Mouse (Mus musculus): ENCODE measurements around the gene Slc9a3. TPM values are rescaled to one million over a fixed set of nuclear protein-coding genes. Genes with fewer than 3 reads are reported as not detected.

Slc9a3 gene
- polyA plus RNA-seq, 1 experiment from 2014 or later, result not detected

GRCm38 (mm10) chr13:74104417-74104816 lies 16.8 kb upstream of the Slc9a3 start:
- no peaks in the 10 kb centered on the region for H3K36me3 ChIP-seq (ENCODE audit: control insufficient read depth, insufficient read depth, low read length)
- 68% methylated on average over 7 of the region's 7 CpGs for WGBS
- H3K4me3 ChIP-seq (ENCODE audit: low read length), result no peak overlapping the region
- no peak for ATAC-seq (ENCODE audit: low read depth)
- no peaks in the 10 kb centered on the region for H3K9me3 ChIP-seq (ENCODE audit: control insufficient read depth, low read length)
- no peak overlapping the region for H3K4me2 ChIP-seq (ENCODE audit: low read depth, low read length)
- H3K27ac ChIP-seq (ENCODE audit: low read length), result no peak overlapping the region
- no peak overlapping the region for H3K9ac ChIP-seq (ENCODE audit: low read length)
- H3K4me1 ChIP-seq (replicated peaks; ENCODE audit: control insufficient read depth, insufficient read depth, low read length), result no peaks in the 10 kb centered on the region
- no peaks in the 10 kb centered on the region for H3K27me3 ChIP-seq (ENCODE audit: control insufficient read depth, insufficient read depth, low read depth, low read length)

GRCm38 (mm10) chr13:74107410-74107809 lies 13.8 kb upstream of the Slc9a3 start:
- no peaks in the 10 kb centered on the region for H3K4me1 ChIP-seq (replicated peaks; ENCODE audit: control insufficient read depth, insufficient read depth, low read length)
- peaks cover 3% of the 10 kb centered on the region; the same call in 1 of the 2 replicates for H3K9me3 ChIP-seq (ENCODE audit: control insufficient read depth, low read length)
- no peak overlapping the region for H3K4me2 ChIP-seq (ENCODE audit: low read depth, low read length)
- 83% methylated on average over 2 of the region's 2 CpGs for WGBS
- no peak overlapping the region for H3K27ac ChIP-seq (ENCODE audit: low read length)
- no peak for ATAC-seq (ENCODE audit: low read depth)
- no peak overlapping the region for H3K4me3 ChIP-seq (ENCODE audit: low read length)
- no peak overlapping the region for H3K9ac ChIP-seq (ENCODE audit: low read length)
- no peaks in the 10 kb centered on the region for H3K36me3 ChIP-seq (ENCODE audit: control insufficient read depth, insufficient read depth, low read length)
- H3K27me3 ChIP-seq (ENCODE audit: control insufficient read depth, insufficient read depth, low read depth, low read length), result no peaks in the 10 kb centered on the region

GRCm38 (mm10) chr13:74112593-74112992 lies 8.7 kb upstream of the Slc9a3 start:
- Histone ChIP-seq H3K4me2 (ENCODE audit: low read depth, low read length) (no peak overlapping the region), H3K4me3 (ENCODE audit: low read length) (no peak overlapping the region), H3K27ac (ENCODE audit: low read length) (no peak overlapping the region), H3K36me3 (ENCODE audit: control insufficient read depth, insufficient read depth, low read length) (no peaks in the 10 kb centered on the region), H3K27me3 (ENCODE audit: control insufficient read depth, insufficient read depth, low read depth, low read length) (no peaks in the 10 kb centered on the region), H3K9ac (ENCODE audit: low read length) (no peak overlapping the region), H3K9me3 (ENCODE audit: control insufficient read depth, low read length) (peaks cover 3% of the 10 kb centered on the region; the same call in 1 of the 2 replicates), H3K4me1 (replicated peaks; ENCODE audit: control insufficient read depth, insufficient read depth, low read length) (no peaks in the 10 kb centered on the region)
- 79% methylated on average over 4 of the region's 4 CpGs for WGBS
- ATAC-seq (ENCODE audit: low read depth), result no peak

DNA sequence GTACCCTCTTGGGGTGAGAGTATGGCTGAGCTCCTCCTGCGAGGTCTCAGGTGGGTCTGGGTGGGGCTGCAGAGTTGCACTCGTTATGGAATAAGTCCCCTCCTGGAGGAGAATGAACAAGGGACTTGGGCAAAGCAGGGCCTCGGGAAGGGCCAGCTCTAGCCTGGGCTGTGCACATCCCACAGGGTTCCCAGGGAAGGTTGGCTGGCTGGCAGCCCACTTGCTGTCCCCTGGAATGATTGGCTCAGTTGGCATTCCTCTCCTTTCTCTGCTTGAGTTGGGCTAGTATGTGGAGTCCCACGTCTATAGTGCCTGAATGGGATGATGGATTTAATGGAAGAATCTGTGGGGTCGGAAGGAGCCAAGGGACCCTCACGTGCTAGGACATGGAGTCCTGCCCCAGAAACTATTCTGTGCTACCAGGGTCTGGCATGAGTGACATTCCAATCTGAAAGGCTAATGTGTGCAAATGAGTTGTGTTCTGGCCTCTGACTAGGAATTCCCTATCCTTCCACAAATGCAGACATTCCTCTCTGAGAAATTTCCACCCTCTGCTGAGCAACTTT lies 7.5 kb upstream of the Slc9a3 start:
- no peak overlapping the region for H3K4me3 ChIP-seq (ENCODE audit: low read length)
- H3K27ac ChIP-seq (ENCODE audit: low read length), result no peak overlapping the region
- no peak overlapping the region for H3K4me2 ChIP-seq (ENCODE audit: low read depth, low read length)
- H3K9me3 ChIP-seq (ENCODE audit: control insufficient read depth, low read length), result peaks cover 3% of the 10 kb centered on the region; the same call in 1 of the 2 replicates
- no peaks in the 10 kb centered on the region for H3K36me3 ChIP-seq (ENCODE audit: control insufficient read depth, insufficient read depth, low read length)
- H3K4me1 ChIP-seq (replicated peaks; ENCODE audit: control insufficient read depth, insufficient read depth, low read length), result no peaks in the 10 kb centered on the region
- no peak for ATAC-seq (ENCODE audit: low read depth)
- H3K9ac ChIP-seq (ENCODE audit: low read length), result no peak overlapping the region
- H3K27me3 ChIP-seq (ENCODE audit: control insufficient read depth, insufficient read depth, low read depth, low read length), result no peaks in the 10 kb centered on the region
- WGBS, result 57% methylated on average over 6 of the region's 6 CpGs

- Histone ChIP-seq H3K4me1 (replicated peaks; ENCODE audit: control insufficient read depth, insufficient read depth, low read length) (no peaks in the 10 kb centered on the region), H3K36me3 (ENCODE audit: control insufficient read depth, insufficient read depth, low read length) (no peaks in the 10 kb centered on the region), H3K9ac (ENCODE audit: low read length) (no peak overlapping the region), H3K9me3 (ENCODE audit: control insufficient read depth, low read length) (no peaks in the 10 kb centered on the region), H3K27ac (ENCODE audit: low read length) (no peak overlapping the region), H3K4me2 (ENCODE audit: low read depth, low read length) (no peak overlapping the region), H3K27me3 (ENCODE audit: control insufficient read depth, insufficient read depth, low read depth, low read length) (peaks cover 34% of the 10 kb centered on the region), H3K4me3 (ENCODE audit: low read length) (no peak overlapping the region)
- WGBS, result 34% methylated on average over 14 of the region's 14 CpGs
- no peak for ATAC-seq (ENCODE audit: low read depth)
Observed at GRCm38 (mm10) chr13:74121795-74122330, 606 bp downstream of the Slc9a3 start.

- H3K27ac ChIP-seq (ENCODE audit: low read length), result no peak overlapping the region
- H3K9ac ChIP-seq (ENCODE audit: low read length), result no peak overlapping the region
- WGBS, result 62% methylated on average over 3 of the region's 3 CpGs
- ATAC-seq (ENCODE audit: low read depth), result no peak
- H3K4me2 ChIP-seq (ENCODE audit: low read depth, low read length), result no peak overlapping the region
- no peak overlapping the region for H3K4me3 ChIP-seq (ENCODE audit: low read length)
- H3K36me3 ChIP-seq (ENCODE audit: control insufficient read depth, insufficient read depth, low read length), result no peaks in the 10 kb centered on the region
- no peaks in the 10 kb centered on the region for H3K4me1 ChIP-seq (replicated peaks; ENCODE audit: control insufficient read depth, insufficient read depth, low read length)
- no peaks in the 10 kb centered on the region for H3K9me3 ChIP-seq (ENCODE audit: control insufficient read depth, low read length)
- H3K27me3 ChIP-seq (ENCODE audit: control insufficient read depth, insufficient read depth, low read depth, low read length), result peaks cover 34% of the 10 kb centered on the region
Observed at GRCm38 (mm10) chr13:74122632-74123031, 1.4 kb downstream of the Slc9a3 start.

- ATAC-seq (ENCODE audit: low read depth), result no peak
- H3K27ac ChIP-seq (ENCODE audit: low read length), result no peak overlapping the region
- no peaks in the 10 kb centered on the region for H3K9me3 ChIP-seq (ENCODE audit: control insufficient read depth, low read length)
- peaks cover 7% of the 10 kb centered on the region; the same call in 1 of the 2 replicates for H3K27me3 ChIP-seq (ENCODE audit: control insufficient read depth, insufficient read depth, low read depth, low read length)
- H3K4me2 ChIP-seq (ENCODE audit: low read depth, low read length), result no peak overlapping the region
- 77% methylated on average over 7 of the region's 7 CpGs for WGBS
- H3K36me3 ChIP-seq (ENCODE audit: control insufficient read depth, insufficient read depth, low read length), result no peaks in the 10 kb centered on the region
- H3K9ac ChIP-seq (ENCODE audit: low read length), result no peak overlapping the region
- H3K4me3 ChIP-seq (ENCODE audit: low read length), result no peak overlapping the region
- no peaks in the 10 kb centered on the region for H3K4me1 ChIP-seq (replicated peaks; ENCODE audit: control insufficient read depth, insufficient read depth, low read length)
Observed at GRCm38 (mm10) chr13:74127571-74127970, 6.3 kb downstream of the Slc9a3 start.

DNA sequence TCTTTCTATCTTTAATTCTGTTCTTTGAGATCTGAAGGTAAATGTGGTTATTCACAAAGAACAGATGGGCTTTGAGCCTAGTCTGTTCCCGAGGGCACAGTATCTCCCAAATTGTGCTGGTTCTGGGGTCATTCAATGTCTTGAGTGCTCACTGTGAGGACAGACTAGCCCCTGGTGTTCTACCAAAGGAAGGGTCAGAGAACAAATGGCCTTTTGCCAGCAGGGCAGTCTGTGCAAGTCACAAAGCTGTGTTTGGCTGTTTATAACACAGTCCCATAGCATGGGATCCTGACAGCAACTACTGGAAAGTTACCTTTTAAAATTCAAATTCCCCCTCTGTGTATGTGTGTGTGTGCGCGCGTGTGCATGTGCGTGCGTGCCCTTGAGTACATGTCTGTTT lies 8.7 kb downstream of the Slc9a3 start:
- H3K4me1 ChIP-seq (replicated peaks; ENCODE audit: control insufficient read depth, insufficient read depth, low read length), result no peaks in the 10 kb centered on the region
- no peak overlapping the region for H3K9ac ChIP-seq (ENCODE audit: low read length)
- 83% methylated on average over 6 of the region's 6 CpGs for WGBS
- no peak overlapping the region for H3K27ac ChIP-seq (ENCODE audit: low read length)
- H3K36me3 ChIP-seq (ENCODE audit: control insufficient read depth, insufficient read depth, low read length), result no peaks in the 10 kb centered on the region
- no peak overlapping the region for H3K4me3 ChIP-seq (ENCODE audit: low read length)
- no peaks in the 10 kb centered on the region for H3K27me3 ChIP-seq (ENCODE audit: control insufficient read depth, insufficient read depth, low read depth, low read length)
- H3K9me3 ChIP-seq (ENCODE audit: control insufficient read depth, low read length), result no peaks in the 10 kb centered on the region
- H3K4me2 ChIP-seq (ENCODE audit: low read depth, low read length), result no peak overlapping the region
- no peak for ATAC-seq (ENCODE audit: low read depth)

- Histone ChIP-seq H3K27ac (ENCODE audit: low read length) (no peak overlapping the region), H3K27me3 (ENCODE audit: control insufficient read depth, insufficient read depth, low read depth, low read length) (no peaks in the 10 kb centered on the region), H3K4me3 (ENCODE audit: low read length) (no peak overlapping the region), H3K9me3 (ENCODE audit: control insufficient read depth, low read length) (no peaks in the 10 kb centered on the region), H3K4me1 (replicated peaks; ENCODE audit: control insufficient read depth, insufficient read depth, low read length) (no peaks in the 10 kb centered on the region), H3K36me3 (ENCODE audit: control insufficient read depth, insufficient read depth, low read length) (no peaks in the 10 kb centered on the region), H3K9ac (ENCODE audit: low read length) (no peak overlapping the region), H3K4me2 (ENCODE audit: low read depth, low read length) (no peak overlapping the region)
- 75% methylated on average over 7 of the region's 7 CpGs for WGBS
- ATAC-seq (ENCODE audit: low read depth), result no peak
Observed at GRCm38 (mm10) chr13:74138906-74139647, 17.8 kb downstream of the Slc9a3 start.

Data from lung, embryonic 16.5 days (tissue).